8 mouse cellular contexts compared by ENCODE assay signal in the genomic region with DNA sequence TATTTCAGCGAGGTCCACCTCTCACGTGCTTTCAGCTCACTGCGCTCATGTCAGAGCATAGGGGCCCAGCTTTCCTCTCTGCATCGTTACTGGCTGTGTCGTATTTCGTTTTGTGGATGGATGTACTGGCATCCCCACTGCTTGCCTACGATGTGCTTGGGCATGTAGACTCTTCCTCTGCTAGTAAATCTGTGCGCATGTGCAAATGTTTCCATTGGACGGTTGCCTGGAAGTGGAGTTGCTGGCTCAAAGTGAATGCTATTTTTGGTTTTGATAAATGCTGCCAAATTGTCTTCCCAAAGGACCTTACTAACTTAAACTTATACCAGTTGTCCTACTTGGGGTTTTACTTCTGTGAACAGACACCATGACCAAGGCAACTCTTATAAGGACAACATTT.
DNase-seq lines count a peak whose midpoint lies in the region; ATAC-seq lines count a peak whose summit lies in the region.

No protein-coding gene starts in this region.

- DNase-seq in 3T3-L1 (ENCODE audit: low read depth, low spot score), result peak; percentile 86
- DNase-seq in adrenal gland, postnatal 10 days, result peak; percentile 80
- DNase-seq in gastrocnemius, adult 8-10 months (ENCODE audit: low spot score in 2 of 2), result peak; percentile 78 to 85
- peak; percentile 81 for DNase-seq in kidney, postnatal 14 days
- DNase-seq in lung, postnatal 14 days, result peak; percentile 81
- no peak for DNase-seq in urinary bladder, adult 2 months (ENCODE audit: low spot score)
- no peak for DNase-seq in thymus, postnatal 14 days

- no peak for ATAC-seq in monocyte, adult 5-6 weeks (replicated peaks; ENCODE audit: insufficient number of reproducible peaks, low FRiP score, low TSS enrichment, poor library complexity, severe bottlenecking)

Comparison
In these comparisons a context has a peak if more than half of its experiments do, and no peak if none do; other contexts are left out.
1. DNase-seq: peak in 3T3-L1 (single experiment), adrenal gland, postnatal 10 days (single experiment), gastrocnemius, adult 8-10 months (2 of 2), kidney, postnatal 14 days (single experiment) and lung, postnatal 14 days (single experiment); none in urinary bladder, adult 2 months (single experiment) and thymus, postnatal 14 days (single experiment).